Mouse (Mus musculus) thymus, adult 2 months (tissue): Measurements from ENCODE around the gene Foxl1. TPM values are rescaled to one million over a fixed set of nuclear protein-coding genes. Genes with fewer than 3 reads are reported as not detected.

ENCODE experiments used
- DNase-seq: peaks from one replicate; pipeline ENCODE4 v3.0.0; 2021
- H3K27ac ChIP-seq: fragments of 200-500 bp; 2 replicates; pipeline ENCODE4 v1.5.1; 2012; ENCODE audit warnings: low read length, control low read depth; ENCODE audit not compliant: control insufficient read depth, insufficient read depth
- H3K27me3 ChIP-seq: fragments of 200-500 bp; 2 replicates; pipeline ENCODE4 v1.6.1; 2012; ENCODE audit warnings: mild to moderate bottlenecking, low read length, moderate library complexity, mixed read lengths; ENCODE audit not compliant: control insufficient read depth, insufficient read depth
- H3K36me3 ChIP-seq: fragments of 200-500 bp; 2 replicates; pipeline ENCODE4 v1.6.1; 2012; ENCODE audit warnings: mild to moderate bottlenecking, low read length, moderate library complexity; ENCODE audit not compliant: control insufficient read depth, insufficient read depth
- H3K4me1 ChIP-seq: fragments of 200-500 bp; replicated peaks from 2 replicates; pipeline ENCODE4 v1.6.1; 2012; ENCODE audit warnings: low read length; ENCODE audit not compliant: control insufficient read depth, insufficient read depth
- H3K4me3 ChIP-seq: fragments of 200-500 bp; 2 replicates; pipeline ENCODE4 v1.5.1; 2012; ENCODE audit warnings: mild to moderate bottlenecking, low read length, control low read depth, moderate library complexity; ENCODE audit not compliant: control insufficient read depth, insufficient read depth
- CTCF ChIP-seq: fragments of 200-500 bp; IDR thresholded peaks from 2 replicates; pipeline ENCODE4 v1.5.1; 2012; ENCODE audit warnings: mild to moderate bottlenecking, control low read depth, low read length, moderate library complexity, borderline replicate concordance; ENCODE audit not compliant: control insufficient read depth, poor library complexity, insufficient read depth; ENCODE audit errors: extremely low read depth
- POLR2A ChIP-seq: fragments of 200-500 bp; IDR thresholded peaks from 2 replicates; pipeline ENCODE4 v1.6.1; 2012; ENCODE audit warnings: mild to moderate bottlenecking, low read length, control low read depth, moderate library complexity; ENCODE audit not compliant: control insufficient read depth, poor library complexity, insufficient read depth; ENCODE audit errors: extremely low read depth
- WGBS: fragments of 180-500 bp; shearing (Covaris S2); methylation state at CpG from one replicate; pipeline ENCODE4 v1.1.7; 2018; 5-methylcytosine and 5-hydroxymethylcytosine counted together
- polyA plus RNA-seq: library from polyadenylated mRNA; depleted of rRNA; stranded (reverse); fragments of >200 nt; gene quantifications from 2 replicates; pipeline ENCODE4 v1.2.3, GENCODE M21; 2012

Gene Foxl1
- polyA plus RNA-seq, 1 experiment: 0.11 TPM

DNA sequence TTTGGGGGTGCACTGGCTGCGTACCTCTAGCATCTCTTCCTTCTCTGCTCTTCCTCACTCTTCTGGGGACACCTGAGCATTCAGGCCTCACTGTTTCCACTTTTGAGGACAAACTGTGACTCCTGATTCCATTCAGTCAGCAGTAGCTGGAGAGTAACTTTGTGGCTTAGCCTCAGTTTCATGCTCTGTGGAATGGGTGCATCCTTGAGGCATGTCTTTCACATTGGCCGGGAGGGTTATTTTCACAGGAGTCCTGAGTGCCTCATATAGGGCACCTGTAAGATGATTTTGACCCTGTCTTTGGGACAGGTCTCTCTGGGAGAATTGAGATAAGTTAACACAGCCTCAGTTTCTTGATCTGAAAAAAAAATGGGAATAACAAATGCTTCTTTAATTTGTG lies 4.6 kb upstream of the Foxl1 start:
- Histone ChIP-seq H3K4me1 (0 out of 2 replicates have a peak, but pooled peaks cover 5% of the 10 kb centered on the region), H3K36me3 (no peaks in the 10 kb centered on the region), H3K4me3 (no peak overlapping the region), H3K27ac (no peak overlapping the region), H3K27me3 (peaks cover 27% of the 10 kb centered on the region)
- no peak for TF ChIP-seq CTCF
- DNase-seq: no peak
- WGBS: 94% methylated on average over 2 of the region's 2 CpGs

- Histone ChIP-seq H3K4me1 (0 out of 2 replicates have a peak, but pooled peaks cover 5% of the 10 kb centered on the region), H3K4me3 (no peak overlapping the region), H3K27me3 (peaks cover 29% of the 10 kb centered on the region), H3K27ac (no peak overlapping the region), H3K36me3 (no peaks in the 10 kb centered on the region)
- 19% methylated on average over 17 of the region's 17 CpGs for WGBS
- TF ChIP-seq CTCF (no peak), POLR2A (no peak)
- no peak for DNase-seq
Measured at GRCm38 (mm10) chr8:121124547-121125239, 3.0 kb upstream of the Foxl1 start.

GRCm38 (mm10) chr8:121125311-121125876 lies 2.3 kb upstream of the Foxl1 start:
- H3K27ac ChIP-seq: no peak overlapping the region
- DNase-seq: no peak
- WGBS: 6% methylated on average over 36 of the region's 36 CpGs
- TF ChIP-seq POLR2A (no peak), CTCF (no peak)
- H3K36me3 ChIP-seq: no peaks in the 10 kb centered on the region
- peaks cover 29% of the 10 kb centered on the region for H3K27me3 ChIP-seq
- H3K4me1 ChIP-seq: 0 out of 2 replicates have a peak, but pooled peaks cover 5% of the 10 kb centered on the region
- H3K4me3 ChIP-seq: no peak overlapping the region

DNA sequence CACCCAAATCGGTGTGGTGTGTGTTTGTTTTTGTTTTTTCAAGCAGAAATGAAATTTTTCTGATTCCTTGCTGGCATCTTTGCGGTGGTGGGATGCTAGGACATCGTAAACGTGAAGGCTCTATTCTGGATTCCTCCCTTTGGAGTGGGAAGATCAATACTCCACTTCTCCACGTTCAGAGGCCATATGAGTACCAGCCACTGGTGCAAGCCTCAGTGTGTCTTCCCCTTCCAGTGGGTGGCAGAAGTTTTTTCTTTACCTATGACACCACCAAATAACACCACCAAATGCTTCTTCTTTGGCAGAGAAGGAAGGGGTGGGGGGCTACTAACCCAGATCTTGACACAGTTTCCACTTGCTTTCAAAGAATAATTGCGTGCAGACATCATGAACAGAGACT lies 1.5 kb upstream of the Foxl1 start:
- Histone ChIP-seq H3K4me3 (no peak overlapping the region), H3K27ac (no peak overlapping the region), H3K36me3 (no peaks in the 10 kb centered on the region), H3K4me1 (no peaks in the 10 kb centered on the region), H3K27me3 (peaks cover 24% of the 10 kb centered on the region)
- WGBS: 18% methylated on average over 6 of the region's 6 CpGs
- TF ChIP-seq POLR2A (no peak), CTCF (no peak)
- DNase-seq: no peak

- 29% methylated on average over 6 of the region's 6 CpGs for WGBS
Measured at GRCm38 (mm10) chr8:121126694-121127093, 1.0 kb upstream of the Foxl1 start.

GRCm38 (mm10) chr8:121127291-121127701 lies 444 bp upstream of the Foxl1 start:
- no peak overlapping the region for H3K4me3 ChIP-seq

More at GRCm38 (mm10) chr8:121126694-121127093, 1.0 kb upstream of the Foxl1 start:
- H3K4me1 ChIP-seq: no peaks in the 10 kb centered on the region
- no peak for DNase-seq
- peaks cover 22% of the 10 kb centered on the region for H3K27me3 ChIP-seq
- H3K27ac ChIP-seq: no peak overlapping the region
- H3K4me3 ChIP-seq: no peak overlapping the region
- no peaks in the 10 kb centered on the region for H3K36me3 ChIP-seq
- TF ChIP-seq POLR2A (no peak), CTCF (no peak)

More at GRCm38 (mm10) chr8:121127291-121127701, 444 bp upstream of the Foxl1 start:
- Histone ChIP-seq H3K27me3 (peaks cover 22% of the 10 kb centered on the region), H3K27ac (no peak overlapping the region), H3K4me1 (no peaks in the 10 kb centered on the region), H3K36me3 (no peaks in the 10 kb centered on the region)
- DNase-seq: no peak
- WGBS: 17% methylated on average over 11 of the region's 11 CpGs
- TF ChIP-seq POLR2A (no peak), CTCF (no peak)
